Mouse (Mus musculus) heart, embryonic 11.5 days (tissue): ENCODE data around the gene C1ql1. TPM values are rescaled to one million over a fixed set of nuclear protein-coding genes. Genes with fewer than 3 reads are reported as not detected.
A peak's percentile ranks its signal among the peaks of the same experiment; 100 is the strongest.

Source experiments
- ATAC-seq: fragments of 200-750 bp; cut with Nextera tagmentation; replicated peaks from 2 replicates; pipeline ENCODE4 v1.8.0; 2017; ENCODE audit warnings: moderate library complexity; ENCODE audit not compliant: insufficient number of reproducible peaks, low FRiP score, low TSS enrichment
- H3K27ac ChIP-seq: fragments of 300-500 bp; sonication (generic); 2 replicates; pipeline ENCODE4 v1.5.1; 2014; ENCODE audit warnings: mild to moderate bottlenecking, low read depth, low read length
- H3K27me3 ChIP-seq: fragments of 300-500 bp; sonication (generic); 2 replicates; pipeline ENCODE4 v1.6.1; 2014; ENCODE audit warnings: mild to moderate bottlenecking, low read length, mixed read lengths; ENCODE audit not compliant: control insufficient read depth, insufficient read depth
- H3K36me3 ChIP-seq: fragments of 300-500 bp; sonication (generic); 2 replicates; pipeline ENCODE4 v1.6.1; 2014; ENCODE audit warnings: mild to moderate bottlenecking, low read length, moderate library complexity, mixed read lengths; ENCODE audit not compliant: control insufficient read depth, insufficient read depth
- H3K4me1 ChIP-seq: fragments of 300-500 bp; sonication (generic); 2 replicates; pipeline ENCODE4 v1.6.1; 2014; ENCODE audit warnings: low read length; ENCODE audit not compliant: control insufficient read depth, insufficient read depth
- H3K4me2 ChIP-seq: fragments of 300-500 bp; sonication (generic); 2 replicates; pipeline ENCODE4 v1.6.1; 2014; ENCODE audit warnings: mild to moderate bottlenecking, moderate library complexity
- H3K4me3 ChIP-seq: fragments of 300-500 bp; sonication (generic); 2 replicates; pipeline ENCODE4 v1.5.1; 2014; ENCODE audit warnings: low read depth, low read length
- H3K9ac ChIP-seq: fragments of 300-500 bp; sonication (generic); 2 replicates; pipeline ENCODE4 v1.6.1; 2014; ENCODE audit warnings: mild to moderate bottlenecking, low read depth, low read length, moderate library complexity
- H3K9me3 ChIP-seq: fragments of 300-500 bp; sonication (generic); replicated peaks from 2 replicates; pipeline ENCODE4 v1.6.1; 2016; ENCODE audit warnings: low read length; ENCODE audit not compliant: control insufficient read depth
- WGBS: fragments of 180-500 bp; shearing (Covaris S2); extraction: QIAGEN DNeasy Blood & Tissue Kit; methylation state at CpG from one replicate; pipeline ENCODE4 v1.1.7; 2014; ENCODE audit not compliant: insufficient replicate concordance; 5-methylcytosine and 5-hydroxymethylcytosine counted together
- polyA plus RNA-seq: library from polyadenylated mRNA; unstranded; fragments of >200 nt; fragmentation: Nextera tagmentation; extraction: Ambion mirVana; gene quantifications from 2 replicates; pipeline ENCODE4 v1.2.1, GENCODE M21; 2014

C1ql1 gene
- polyA plus RNA-seq, 1 experiment from 2014 or later = 0.76 TPM

- Histone ChIP-seq H3K9ac (no peak overlapping the region), H3K4me3 (no peak overlapping the region), H3K36me3 (no peaks in the 10 kb centered on the region), H3K9me3 (no peaks in the 10 kb centered on the region), H3K27me3 (peaks cover 16% of the 10 kb centered on the region), H3K4me1 (no peaks in the 10 kb centered on the region), H3K4me2 (no peak overlapping the region), H3K27ac (no peak overlapping the region)
- no peak for ATAC-seq
- WGBS = 59% methylated on average over 4 of the region's 4 CpGs
These were observed 45.3 kb downstream of the C1ql1 start for GRCm38 (mm10) chr11:102901199-102901598.

- Histone ChIP-seq H3K27me3 (peaks cover 20% of the 10 kb centered on the region), H3K27ac (no peak within 1 kb of the TSS), H3K4me1 (no peaks in the 10 kb centered on the region), H3K4me2 (no peak within 1 kb of the TSS), H3K36me3 (no peaks in the 10 kb centered on the region), H3K9ac (no peak within 1 kb of the TSS), H3K4me3 (no peak within 1 kb of the TSS), H3K9me3 (no peaks in the 10 kb centered on the region)
- 14% methylated on average over 7 of the region's 7 CpGs for WGBS
- 0 out of 2 replicates have a peak, but pooled peaks have one; percentile 5 for ATAC-seq
These were observed 45.7 kb downstream of the C1ql1 start, which contains the start of gene Gfap for GRCm38 (mm10) chr11:102900763-102901162. Gene Gfap (minus strand): TSS chr11:102900912.

DNA sequence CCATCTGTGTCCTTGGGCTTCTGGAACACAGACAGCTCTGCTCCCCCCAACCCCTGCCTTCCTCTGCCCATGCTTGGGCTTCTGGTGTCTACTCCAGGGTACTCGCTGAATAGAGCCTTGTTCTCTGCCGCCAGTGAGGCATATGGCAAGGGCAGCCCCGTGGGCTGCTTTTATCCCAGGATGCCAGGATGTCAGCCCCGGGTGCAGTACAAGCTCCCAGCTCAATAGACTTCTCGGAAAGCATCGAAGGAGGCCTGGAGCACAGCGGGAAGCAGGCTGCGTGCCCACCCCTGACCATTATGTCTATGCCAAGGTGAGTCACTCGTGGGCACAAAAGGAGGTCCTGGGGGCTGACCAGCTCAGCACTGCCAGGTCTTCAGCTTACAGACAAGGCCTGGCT, 48.1 kb downstream of the C1ql1 start:
- H3K4me1 ChIP-seq = no peaks in the 10 kb centered on the region
- WGBS = 74% methylated on average over 9 of the region's 9 CpGs

DNA sequence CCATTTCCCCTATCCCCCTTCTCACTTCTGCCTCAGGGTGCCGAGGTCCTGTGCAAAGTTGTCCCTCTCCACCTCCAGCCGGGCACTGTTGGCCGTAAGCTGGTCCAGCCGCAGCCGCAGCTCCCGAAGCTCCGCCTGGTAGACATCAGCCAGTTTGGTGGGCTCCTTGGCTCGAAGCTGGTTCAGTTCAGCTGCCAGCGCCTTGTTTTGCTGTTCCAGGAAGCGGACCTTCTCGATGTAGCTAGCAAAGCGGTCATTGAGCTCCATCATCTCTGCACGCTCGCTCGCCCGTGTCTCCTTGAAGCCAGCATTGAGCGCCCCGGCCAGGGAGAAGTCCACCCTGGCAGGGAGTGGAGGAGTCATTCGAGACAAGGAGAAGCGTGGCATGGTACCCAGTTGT, 49.8 kb downstream of the C1ql1 start:
- Histone ChIP-seq H3K27me3 (peaks cover 44% of the 10 kb centered on the region), H3K27ac (no peak overlapping the region), H3K9me3 (no peaks in the 10 kb centered on the region), H3K36me3 (no peaks in the 10 kb centered on the region), H3K4me2 (no peak overlapping the region), H3K4me3 (no peak overlapping the region), H3K4me1 (no peaks in the 10 kb centered on the region), H3K9ac (no peak overlapping the region)
- 68% methylated on average over 20 of the region's 20 CpGs for WGBS
- no peak for ATAC-seq

More for the DNA sequence above, 48.1 kb downstream of the C1ql1 start:
- ATAC-seq = no peak
- H3K9me3 ChIP-seq = no peaks in the 10 kb centered on the region
- no peak overlapping the region for H3K4me3 ChIP-seq
- no peak overlapping the region for H3K9ac ChIP-seq
- H3K27ac ChIP-seq = no peak overlapping the region
- H3K27me3 ChIP-seq = peaks cover 42% of the 10 kb centered on the region
- H3K36me3 ChIP-seq = no peaks in the 10 kb centered on the region
- no peak overlapping the region for H3K4me2 ChIP-seq

DNA sequence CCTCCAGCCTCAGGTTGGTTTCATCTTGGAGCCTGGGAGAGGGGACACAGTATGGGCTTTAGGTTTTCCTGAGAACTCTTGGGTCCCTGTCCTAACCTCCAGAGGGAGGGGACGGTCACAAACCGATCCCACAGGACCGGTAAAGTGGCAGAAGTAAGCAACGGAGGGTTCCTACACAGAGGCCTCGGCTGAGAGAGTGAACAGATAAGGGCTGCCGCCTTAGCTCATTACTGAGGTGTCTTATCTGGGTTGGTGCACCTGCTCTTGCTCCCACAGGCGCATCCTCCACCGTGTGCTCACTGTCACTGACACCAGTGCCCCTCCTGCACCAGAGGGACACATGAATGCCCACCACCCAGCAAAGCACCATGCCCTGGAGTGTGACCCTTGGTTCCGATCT, 50.7 kb downstream of the C1ql1 start:
- Histone ChIP-seq H3K4me2 (peak overlapping the region; percentile 42), H3K9me3 (no peaks in the 10 kb centered on the region), H3K27ac (no peak overlapping the region), H3K36me3 (no peaks in the 10 kb centered on the region), H3K27me3 (peaks cover 47% of the 10 kb centered on the region), H3K9ac (0 out of 2 replicates have a peak overlapping the region, but pooled peaks have one; percentile 36), H3K4me3 (no peak overlapping the region), H3K4me1 (no peaks in the 10 kb centered on the region)
- peak; percentile 61 for ATAC-seq
- 45% methylated on average over 9 of the region's 9 CpGs for WGBS

GRCm38 (mm10) chr11:102894716-102895115, 51.8 kb downstream of the C1ql1 start:
- 85% methylated on average over 4 of the region's 4 CpGs for WGBS
- Histone ChIP-seq H3K27ac (no peak overlapping the region), H3K4me3 (no peak overlapping the region), H3K4me1 (no peaks in the 10 kb centered on the region), H3K9ac (0 out of 2 replicates have a peak overlapping the region, but pooled peaks have one; percentile 12), H3K36me3 (no peaks in the 10 kb centered on the region), H3K27me3 (peaks cover 47% of the 10 kb centered on the region), H3K9me3 (no peaks in the 10 kb centered on the region), H3K4me2 (no peak overlapping the region)
- no peak for ATAC-seq

- Histone ChIP-seq H3K4me2 (peak overlapping the region; percentile 69), H3K4me3 (peak overlapping the region; percentile 28), H3K27me3 (peaks cover 51% of the 10 kb centered on the region), H3K27ac (no peak overlapping the region), H3K9me3 (no peaks in the 10 kb centered on the region), H3K36me3 (no peaks in the 10 kb centered on the region), H3K4me1 (no peaks in the 10 kb centered on the region), H3K9ac (peak overlapping the region; percentile 58; the same call in 1 of the 2 replicates)
- ATAC-seq = peak; percentile 63
- WGBS = 2% methylated on average over 43 of the region's 43 CpGs
These were observed 53.4 kb downstream of the C1ql1 start for GRCm38 (mm10) chr11:102893015-102893651.

- Histone ChIP-seq H3K4me3 (no peak overlapping the region), H3K27me3 (peaks cover 30% of the 10 kb centered on the region), H3K4me2 (no peak overlapping the region), H3K4me1 (no peaks in the 10 kb centered on the region), H3K9me3 (no peaks in the 10 kb centered on the region), H3K36me3 (no peaks in the 10 kb centered on the region), H3K27ac (no peak overlapping the region), H3K9ac (no peak overlapping the region)
- 66% methylated on average over 5 of the region's 5 CpGs for WGBS
- no peak for ATAC-seq
These were observed 56.4 kb downstream of the C1ql1 start for GRCm38 (mm10) chr11:102890096-102890495.
